Mouse (Mus musculus) urinary bladder, postnatal 10 days (tissue): ENCODE measurements at regions not wholly inside any gene's neighbourhood (a gene's known extent, or its start where the extent isn't known, plus 50 kb on each side); places are given as distances from the start of the nearest gene placed in this dataset.

Experiments
- DNase-seq: peaks from one replicate; pipeline ENCODE4 v3.0.0; 2022; ENCODE audit warnings: low spot score

DNA sequence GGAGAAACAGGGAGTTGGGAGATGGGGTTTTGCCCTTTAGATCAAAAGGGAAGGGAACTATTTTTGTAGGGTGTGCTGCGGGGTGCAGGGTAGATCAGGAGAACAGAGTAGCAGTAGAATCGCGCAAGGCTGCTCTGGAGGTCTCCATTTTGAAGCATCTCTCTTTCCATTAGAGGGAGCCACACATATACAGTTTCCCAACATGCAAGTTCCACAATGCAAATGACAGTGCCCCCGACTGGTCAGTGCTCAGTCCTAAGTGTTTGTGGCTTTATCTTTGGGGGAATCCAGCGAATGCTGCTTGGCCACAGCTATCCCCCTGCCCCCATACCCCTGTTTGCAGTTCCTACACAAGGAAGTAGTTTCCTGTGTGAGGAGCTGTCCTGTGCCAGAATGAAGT lies 155.6 kb upstream of the Tgfbr2 start:
- DNase-seq: no peak

- no peak for DNase-seq
These were observed 154.0 kb upstream of the Tgfbr2 start for GRCm38 (mm10) chr9:116329147-116329546.

DNA sequence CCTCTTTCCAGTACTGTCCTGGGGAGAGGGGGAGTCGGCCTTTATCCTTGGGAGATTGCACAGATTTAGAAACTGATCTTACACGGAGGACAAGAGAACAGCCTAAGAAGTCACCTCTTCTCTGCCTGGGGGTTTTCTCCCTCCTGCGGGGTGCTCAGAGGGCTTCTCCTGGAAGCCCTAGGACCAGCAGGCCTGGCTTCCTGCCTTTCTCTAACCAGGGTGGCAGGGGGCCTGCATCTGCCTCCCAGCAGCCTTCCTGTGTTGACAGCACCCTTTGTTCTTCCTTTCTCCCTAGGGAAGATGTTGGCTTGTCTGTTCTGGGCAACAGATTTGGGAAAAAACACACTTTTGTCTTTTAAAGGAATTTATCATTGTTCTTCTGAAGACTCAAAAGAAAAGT lies 153.0 kb upstream of the Tgfbr2 start:
- DNase-seq: no peak

DNA sequence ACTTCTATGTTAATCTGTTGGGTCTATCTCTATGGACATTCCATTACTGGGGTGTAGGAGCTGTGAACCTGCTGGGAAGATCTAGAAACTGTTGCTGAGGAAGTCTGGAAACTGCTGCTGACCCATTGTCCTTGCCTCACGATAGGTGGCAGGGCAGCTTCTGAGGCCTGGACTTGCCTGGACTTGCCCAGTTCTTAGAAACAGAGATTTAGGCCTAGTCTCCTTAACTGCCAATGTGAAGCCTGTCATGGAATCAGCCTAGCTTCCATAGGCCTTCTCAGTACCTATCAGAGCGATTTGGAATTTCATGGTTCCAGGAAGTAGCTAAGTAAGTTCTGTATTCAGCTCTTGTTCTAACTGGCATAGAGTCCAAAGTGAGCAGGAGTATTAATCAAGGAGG lies 151.9 kb upstream of the Tgfbr2 start:
- no peak for DNase-seq

GRCm38 (mm10) chr9:116324971-116325370 lies 149.8 kb upstream of the Tgfbr2 start:
- DNase-seq: no peak

DNA sequence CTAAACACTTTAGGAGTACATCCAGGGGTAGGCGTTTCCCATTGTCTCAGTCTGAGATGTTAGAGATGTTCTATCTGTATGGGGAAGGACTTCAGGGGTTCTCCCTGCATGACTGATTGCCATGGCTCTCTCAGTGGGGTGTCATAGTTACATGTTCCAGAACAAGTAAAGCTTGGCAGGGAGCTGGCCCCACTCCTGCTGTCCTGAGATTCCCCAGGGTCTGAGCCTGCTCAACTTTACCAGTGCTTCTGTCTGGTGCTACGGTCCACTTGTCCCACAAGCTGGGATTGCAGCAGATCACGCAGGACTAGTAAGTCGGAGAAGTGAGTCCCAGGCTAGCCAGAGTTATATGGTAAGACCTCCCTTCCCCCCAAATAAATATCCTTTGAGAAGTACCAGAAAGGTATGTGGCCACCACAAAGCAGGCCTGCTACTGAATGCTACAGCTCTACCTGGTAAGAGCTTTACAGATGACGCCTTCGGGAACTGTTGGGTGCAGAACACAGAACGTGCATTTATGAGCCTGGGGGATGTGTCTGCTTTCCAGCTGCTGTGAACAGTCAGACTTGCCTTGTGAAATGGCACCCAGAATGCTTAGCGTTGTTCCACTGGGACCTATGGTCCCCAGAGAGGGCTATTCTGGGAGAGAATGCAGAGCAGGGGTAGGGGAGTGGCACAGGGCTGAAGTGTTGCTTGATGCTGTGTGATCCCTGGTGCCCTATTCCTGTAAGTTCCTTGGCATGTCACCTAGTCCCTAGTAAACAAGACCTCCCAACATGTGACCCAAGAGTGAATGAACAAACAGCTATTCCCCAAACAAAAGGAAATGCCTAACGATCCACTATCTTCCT lies 148.9 kb upstream of the Tgfbr2 start:
- DNase-seq: no peak

- DNase-seq: no peak
These were observed 146.7 kb upstream of the Tgfbr2 start for GRCm38 (mm10) chr9:116321908-116322307.

DNA sequence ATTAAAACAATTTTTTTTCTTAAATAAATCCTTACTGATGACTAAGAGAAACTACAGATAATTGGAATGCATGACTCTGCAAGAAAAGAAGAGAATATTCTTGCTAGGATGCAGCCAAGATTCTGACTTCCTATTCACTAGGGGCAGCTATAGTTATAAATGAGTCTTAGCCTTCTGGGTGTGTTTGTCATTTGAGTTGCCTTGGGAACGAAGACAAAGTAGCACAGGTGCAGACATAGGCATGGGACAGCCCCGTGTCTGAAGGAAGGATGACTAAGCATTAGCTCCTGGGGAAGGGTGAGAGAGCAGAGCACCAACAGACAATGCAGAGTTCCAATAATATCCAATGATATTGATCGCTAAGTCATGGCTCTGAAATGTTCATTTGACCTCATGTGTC lies 144.3 kb upstream of the Tgfbr2 start:
- no peak for DNase-seq

- DNase-seq: no peak
These were observed 141.5 kb upstream of the Tgfbr2 start for GRCm38 (mm10) chr9:116316582-116317095.

DNA sequence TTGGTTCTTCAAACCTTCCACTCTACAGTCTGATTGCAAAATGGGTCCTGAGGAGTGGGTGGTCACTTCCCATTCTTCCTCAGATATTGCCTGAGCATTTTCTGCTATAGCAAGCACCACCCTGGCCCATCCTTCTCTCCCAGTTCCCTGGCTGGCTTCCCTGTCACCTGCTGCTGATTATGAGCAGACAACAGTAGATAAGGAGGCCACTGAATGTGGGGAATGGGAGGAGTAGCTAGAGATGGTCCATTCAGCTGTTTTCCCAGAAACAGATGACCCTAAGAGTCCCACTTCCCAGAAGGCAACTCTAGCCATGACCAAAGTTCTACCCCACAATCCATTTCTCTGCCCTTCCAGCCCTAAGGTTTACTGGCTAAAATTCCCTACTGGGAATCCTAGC lies 139.6 kb upstream of the Tgfbr2 start:
- DNase-seq: no peak

DNA sequence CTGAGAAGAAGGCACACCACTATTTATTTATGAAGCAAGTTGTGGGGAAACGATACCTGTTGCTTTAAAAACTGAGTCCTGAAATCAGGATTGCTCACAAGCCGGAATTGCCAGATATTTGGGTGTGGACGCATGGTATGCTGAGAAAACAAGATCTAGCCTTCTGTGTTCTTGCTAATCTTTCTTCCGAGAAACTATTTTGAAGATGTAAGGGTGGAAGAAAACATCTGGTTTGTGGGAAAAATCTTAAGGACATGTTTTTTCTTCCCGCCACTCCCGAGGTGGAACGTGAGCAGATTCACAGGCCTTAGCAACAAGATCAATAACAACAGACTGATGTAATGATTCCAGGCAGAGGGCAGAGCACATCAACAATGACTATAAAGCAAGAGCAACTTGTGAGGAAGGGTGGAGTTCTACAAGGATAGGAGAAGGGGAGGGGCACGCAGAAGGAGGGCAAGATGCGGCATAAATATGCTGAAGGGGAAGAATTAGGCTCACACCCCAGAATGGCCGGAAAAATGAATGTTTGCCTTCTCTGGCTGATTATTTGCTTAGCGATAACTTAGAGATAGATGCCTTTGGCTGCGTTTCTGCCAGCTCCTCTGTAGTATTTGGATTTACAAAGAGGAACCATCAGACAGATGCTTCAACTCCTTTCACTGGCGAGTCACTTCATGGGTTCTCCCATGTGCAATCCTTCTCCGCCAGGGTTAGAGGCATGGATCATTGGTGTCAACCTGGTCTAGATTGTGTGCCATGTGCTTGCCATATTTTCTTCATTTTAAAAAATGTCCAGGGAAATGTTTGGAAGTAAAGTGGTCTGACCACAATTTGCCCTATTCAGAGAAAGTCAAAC lies 139.0 kb upstream of the Tgfbr2 start:
- DNase-seq: no peak

- DNase-seq: no peak
These were observed 136.2 kb upstream of the Tgfbr2 start for GRCm38 (mm10) chr9:116311364-116311763.

GRCm38 (mm10) chr9:116301602-116302001 lies 126.4 kb upstream of the Tgfbr2 start:
- DNase-seq: no peak

GRCm38 (mm10) chr9:116298791-116299190 lies 123.6 kb upstream of the Tgfbr2 start:
- no peak for DNase-seq

DNA sequence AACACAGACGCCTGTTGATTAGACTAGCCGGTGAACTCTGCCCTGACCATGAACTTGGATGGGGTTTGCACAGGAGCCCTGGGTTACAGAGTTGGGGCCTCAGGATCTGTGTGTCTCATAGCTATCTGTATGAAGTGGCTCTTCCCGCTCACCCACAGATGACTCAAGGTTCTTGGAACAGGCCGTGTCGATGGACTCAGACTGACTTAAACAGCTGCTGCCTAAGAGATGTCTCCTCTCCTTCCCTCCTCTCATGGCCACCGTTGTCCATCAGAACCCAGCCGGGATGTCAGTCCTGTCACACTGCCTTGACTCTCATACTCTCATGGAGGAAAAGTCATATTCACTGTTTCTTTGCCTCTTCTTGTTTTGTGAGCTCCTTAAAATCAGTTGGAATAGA lies 121.2 kb upstream of the Tgfbr2 start:
- no peak for DNase-seq

- DNase-seq: no peak
These were observed 118.9 kb upstream of the Tgfbr2 start for GRCm38 (mm10) chr9:116294073-116294472.

DNA sequence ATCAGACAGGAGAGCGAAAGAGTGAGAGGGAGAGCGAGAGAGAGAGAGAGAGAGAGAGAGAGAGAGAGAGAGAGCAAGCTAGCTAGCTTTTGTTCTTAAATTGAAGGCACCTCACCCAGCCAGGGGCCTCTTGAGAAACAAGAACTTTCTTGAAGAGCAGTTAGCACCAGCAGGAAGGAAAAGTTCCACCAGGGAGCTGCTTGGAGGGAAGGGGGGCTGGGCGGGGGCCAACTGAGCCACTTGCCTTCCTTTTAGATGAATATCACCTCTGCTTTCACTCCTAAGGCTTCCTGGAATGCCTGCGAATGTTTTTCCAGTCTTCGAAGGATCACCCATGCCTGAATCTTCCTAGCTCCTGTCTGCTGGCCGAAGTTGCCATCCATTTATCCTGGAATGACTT lies 118.0 kb upstream of the Tgfbr2 start:
- DNase-seq: no peak

DNA sequence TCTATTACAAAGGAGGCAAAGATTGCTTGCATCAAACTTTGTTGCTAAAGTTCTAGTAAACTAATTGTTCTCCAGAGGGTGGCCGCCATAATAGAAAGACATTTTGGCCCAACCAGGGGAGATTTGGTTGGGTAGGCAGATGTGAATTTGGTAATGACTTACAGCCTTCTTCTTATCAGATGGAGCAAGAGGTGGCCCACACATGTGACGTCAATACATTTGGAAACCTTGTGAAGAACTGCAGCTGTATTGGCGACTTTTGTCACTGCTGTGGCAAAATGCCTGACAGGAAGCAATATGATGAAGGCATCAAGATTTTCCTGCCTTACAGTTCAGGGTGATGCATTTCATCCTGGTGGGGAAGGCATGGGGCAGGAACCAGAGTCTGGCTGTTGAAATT lies 116.5 kb upstream of the Tgfbr2 start:
- DNase-seq: no peak

GRCm38 (mm10) chr9:116290896-116291295 lies 115.7 kb upstream of the Tgfbr2 start:
- no peak for DNase-seq

DNA sequence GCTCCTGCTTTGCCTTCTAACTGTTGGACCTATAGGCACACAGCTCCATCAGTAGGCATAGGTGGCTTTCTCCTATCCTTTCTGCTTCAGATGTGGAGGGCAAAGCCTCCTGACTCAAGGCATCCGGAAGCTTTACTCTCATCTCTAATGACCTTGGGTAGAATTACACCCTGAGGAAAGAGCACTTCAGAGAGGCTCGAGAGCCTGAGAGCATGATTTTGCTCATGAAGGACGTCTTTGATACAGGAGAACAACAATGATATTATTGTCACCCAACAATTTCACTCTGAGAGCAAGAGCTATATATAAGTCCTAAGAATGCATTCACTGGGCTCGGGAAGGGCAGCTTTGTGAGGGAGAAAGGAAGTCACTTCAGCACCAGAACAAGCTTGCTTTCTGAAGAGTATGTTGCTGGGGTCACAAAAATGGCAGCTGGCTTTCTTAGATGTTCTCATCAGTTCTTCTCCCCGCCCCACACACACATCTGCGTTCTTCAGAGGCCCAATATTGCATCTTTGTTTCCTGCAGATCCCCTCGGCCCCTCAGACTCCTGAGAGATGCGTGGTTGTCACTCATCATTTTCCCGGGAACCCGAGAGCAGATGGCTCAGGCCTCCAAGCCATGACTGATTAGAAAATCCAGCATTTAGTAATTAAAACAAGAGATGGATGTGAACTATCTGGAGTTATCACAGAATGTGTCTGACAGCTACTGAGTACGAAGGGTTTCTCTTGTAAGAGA lies 110.7 kb upstream of the Tgfbr2 start:
- DNase-seq: no peak

- no peak for DNase-seq
These were observed 108.8 kb upstream of the Tgfbr2 start for GRCm38 (mm10) chr9:116283790-116284526.

GRCm38 (mm10) chr9:116281654-116282053 lies 106.5 kb upstream of the Tgfbr2 start:
- no peak for DNase-seq
